In the genomic region with DNA sequence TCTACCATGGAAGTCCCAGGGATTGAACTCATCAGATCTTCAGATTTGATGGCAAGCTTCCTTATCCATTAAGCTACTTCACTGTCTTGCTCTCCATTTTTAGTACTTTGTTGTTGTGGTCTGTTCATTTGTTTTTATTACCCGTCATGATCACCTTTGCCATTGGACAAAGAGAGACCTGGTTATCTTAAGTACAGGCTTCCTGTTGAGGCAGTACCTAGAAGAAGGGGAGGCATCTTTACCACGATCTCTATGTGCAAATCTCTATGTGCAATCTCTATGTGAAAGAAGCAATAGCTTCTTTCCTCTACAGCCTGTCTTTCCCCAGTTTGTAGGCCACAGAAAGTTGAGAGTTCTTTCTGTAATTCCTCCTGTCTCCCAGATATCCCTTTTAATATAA, we compare ENCODE assay signal across 27 mouse cellular contexts.
A peak's percentile ranks its signal among the peaks of the same experiment; 100 is the strongest.
DNase-seq lines count a peak whose midpoint lies in the region; ATAC-seq lines count a peak whose summit lies in the region.
"Had no signal": no experiment of that assay in that cellular context is flagged by ENCODE, and none has a peak within 500 bp of the region (broad histone marks: within the 10 kb centered on the region; RNA-seq: fewer than 3 reads in every experiment).

No protein-coding gene starts in this region.

- H3K9ac ChIP-seq in forebrain, embryonic 14.5 days (ENCODE audit: low read length), result no peak overlapping the region
- no peak overlapping the region for H3K9ac ChIP-seq in heart, embryonic 13.5 days
- no peak overlapping the region for H3K9ac ChIP-seq in midbrain, embryonic 16.5 days (ENCODE audit: low read depth, low read length)
- H3K9ac ChIP-seq in midbrain, embryonic 15.5 days, result no peak overlapping the region
- H3K9ac ChIP-seq: hindbrain, embryonic 15.5 days; limb, embryonic 13.5 days; liver, embryonic 12.5 days; midbrain, embryonic 13.5 days; neural tube, embryonic 12.5 days had no signal

- H3K4me3 ChIP-seq in forebrain, embryonic 14.5 days (ENCODE audit: low read depth, low read length), result no peak overlapping the region
- no peak overlapping the region for H3K4me3 ChIP-seq in forebrain, embryonic 10.5 days
- no peak overlapping the region for H3K4me3 ChIP-seq in heart, embryonic 13.5 days
- H3K4me3 ChIP-seq in midbrain, embryonic 16.5 days (ENCODE audit: low read depth, low read length), result no peak overlapping the region
- no peak overlapping the region for H3K4me3 ChIP-seq in midbrain, embryonic 15.5 days
- H3K4me3 ChIP-seq: embryonic facial prominence, embryonic 10.5 days; hindbrain, embryonic 15.5 days; limb, embryonic 13.5 days; liver, embryonic 12.5 days; midbrain, embryonic 13.5 days; neural tube, embryonic 12.5 days had no signal

- H3K36me3 ChIP-seq in forebrain, embryonic 14.5 days (ENCODE audit: control insufficient read depth, insufficient read depth, low read length), result 0 out of 2 replicates have a peak, but pooled peaks cover 5% of the 10 kb centered on the region
- H3K36me3 ChIP-seq in forebrain, embryonic 10.5 days (replicated peaks), result peaks cover 29% of the 10 kb centered on the region
- peaks cover 19% of the 10 kb centered on the region for H3K36me3 ChIP-seq in heart, embryonic 13.5 days
- H3K36me3 ChIP-seq in midbrain, embryonic 16.5 days (ENCODE audit: control insufficient read depth, insufficient read depth, low read length), result no peaks in the 10 kb centered on the region
- H3K36me3 ChIP-seq in midbrain, embryonic 15.5 days (replicated peaks), result no peaks in the 10 kb centered on the region
- H3K36me3 ChIP-seq: hindbrain, embryonic 15.5 days; midbrain, embryonic 13.5 days had no signal

- no peaks in the 10 kb centered on the region for H3K9me3 ChIP-seq in forebrain, embryonic 14.5 days (replicated peaks; ENCODE audit: control insufficient read depth, low read length)
- no peaks in the 10 kb centered on the region for H3K9me3 ChIP-seq in forebrain, embryonic 10.5 days
- H3K9me3 ChIP-seq in heart, embryonic 13.5 days, result no peaks in the 10 kb centered on the region
- no peaks in the 10 kb centered on the region for H3K9me3 ChIP-seq in midbrain, embryonic 16.5 days (replicated peaks; ENCODE audit: control insufficient read depth, low read length, poor library complexity, severe bottlenecking)
- H3K9me3 ChIP-seq in midbrain, embryonic 15.5 days, result no peaks in the 10 kb centered on the region
- H3K9me3 ChIP-seq: embryonic facial prominence, embryonic 10.5 days; G1E; hindbrain, embryonic 15.5 days; limb, embryonic 13.5 days; liver, embryonic 12.5 days; megakaryocyte, embryonic 14.5 days; midbrain, embryonic 13.5 days; neural tube, embryonic 12.5 days had no signal

- 92% methylated on average over 2 of the region's 2 CpGs for WGBS in forebrain, embryonic 14.5 days
- 97% methylated on average over 2 of the region's 2 CpGs for WGBS in forebrain, embryonic 10.5 days
- WGBS in heart, embryonic 13.5 days, result 70% methylated on average over 2 of the region's 2 CpGs
- WGBS in midbrain, embryonic 16.5 days, result 95% methylated on average over 2 of the region's 2 CpGs
- 92% methylated on average over 2 of the region's 2 CpGs for WGBS in midbrain, embryonic 15.5 days

- no peak for ATAC-seq in forebrain, embryonic 14.5 days
- ATAC-seq in heart, embryonic 13.5 days (ENCODE audit: extremely low read depth, insufficient number of reproducible peaks, low FRiP score, low TSS enrichment), result no peak
- ATAC-seq in midbrain, embryonic 16.5 days, result no peak
- ATAC-seq in midbrain, embryonic 15.5 days (replicated peaks), result no peak
- ATAC-seq: intestine, embryonic 16.5 days; midbrain, embryonic 13.5 days; Patski had no signal

- peaks cover 3% of the 10 kb centered on the region; the same call in 1 of the 2 replicates for H3K4me1 ChIP-seq in forebrain, embryonic 14.5 days (ENCODE audit: control insufficient read depth, insufficient read depth, low read length)
- no peaks in the 10 kb centered on the region for H3K4me1 ChIP-seq in forebrain, embryonic 10.5 days
- H3K4me1 ChIP-seq in heart, embryonic 13.5 days, result peaks cover 91% of the 10 kb centered on the region
- peaks cover 16% of the 10 kb centered on the region for H3K4me1 ChIP-seq in midbrain, embryonic 16.5 days (ENCODE audit: control insufficient read depth, insufficient read depth, low read length)
- H3K4me1 ChIP-seq in midbrain, embryonic 15.5 days, result peaks cover 9% of the 10 kb centered on the region
- H3K4me1 ChIP-seq: neural tube, embryonic 12.5 days had no signal

- H3K27me3 ChIP-seq in forebrain, embryonic 14.5 days (replicated peaks; ENCODE audit: control insufficient read depth, insufficient read depth, low read length), result no peaks in the 10 kb centered on the region
- no peaks in the 10 kb centered on the region for H3K27me3 ChIP-seq in forebrain, embryonic 10.5 days (ENCODE audit: poor library complexity, severe bottlenecking)
- H3K27me3 ChIP-seq in heart, embryonic 13.5 days (replicated peaks), result no peaks in the 10 kb centered on the region
- H3K27me3 ChIP-seq in midbrain, embryonic 16.5 days (ENCODE audit: control insufficient read depth, insufficient read depth, low read depth, low read length), result no peaks in the 10 kb centered on the region
- no peaks in the 10 kb centered on the region for H3K27me3 ChIP-seq in midbrain, embryonic 15.5 days (replicated peaks)
- H3K27me3 ChIP-seq: CH12.LX; hindbrain, embryonic 15.5 days; limb, embryonic 13.5 days; liver, embryonic 12.5 days; megakaryocyte, embryonic 14.5 days; midbrain, embryonic 13.5 days; neural tube, embryonic 12.5 days; Patski had no signal

- DNase-seq in forebrain, embryonic 14.5 days (ENCODE audit: low spot score), result no peak
- no peak for DNase-seq in forebrain, embryonic 10.5 days (ENCODE audit: extremely low spot score, low spot score)
- no peak for DNase-seq in heart, adult 18-20 months
- DNase-seq in gastrocnemius, adult 8-10 months (ENCODE audit: low spot score in 2 of 2), result no peak
- no peak for DNase-seq in testis, postnatal 10 days (ENCODE audit: low spot score)
- DNase-seq: adrenal gland, adult 2 months; cerebellum, adult 11-12 months; cerebellum, postnatal 10 days; heart, postnatal 4 days; kidney, postnatal 36 days; layer of hippocampus, adult 9-11 months; lung, adult 18-20 months; right cerebral cortex, postnatal 14 days had no signal

- H3K4me2 ChIP-seq in forebrain, embryonic 14.5 days (ENCODE audit: low read length), result no peak overlapping the region
- H3K4me2 ChIP-seq in heart, embryonic 13.5 days, result no peak overlapping the region
- H3K4me2 ChIP-seq in midbrain, embryonic 16.5 days (ENCODE audit: low read length), result no peak overlapping the region
- H3K4me2 ChIP-seq in midbrain, embryonic 15.5 days, result no peak overlapping the region
- H3K4me2 ChIP-seq: hindbrain, embryonic 15.5 days; limb, embryonic 13.5 days; midbrain, embryonic 13.5 days; neural tube, embryonic 12.5 days had no signal

- 0 out of 2 replicates have a peak overlapping the region, but pooled peaks have one; percentile 5 for H3K27ac ChIP-seq in forebrain, embryonic 14.5 days (ENCODE audit: low read depth, low read length)
- H3K27ac ChIP-seq in forebrain, embryonic 10.5 days, result no peak overlapping the region
- H3K27ac ChIP-seq in heart, embryonic 13.5 days (replicated peaks), result peak overlapping the region; percentile 61; the same call in 1 of the 2 replicates
- peak overlapping the region; percentile 29; the same call in 1 of the 2 replicates for H3K27ac ChIP-seq in midbrain, embryonic 16.5 days (ENCODE audit: low read length)
- H3K27ac ChIP-seq in midbrain, embryonic 15.5 days, result no peak overlapping the region
- H3K27ac ChIP-seq: embryonic facial prominence, embryonic 10.5 days; limb, embryonic 13.5 days; midbrain, embryonic 13.5 days; neural tube, embryonic 12.5 days had no signal

Comparison
In these comparisons a context has a peak if more than half of its experiments do, and no peak if none do; other contexts are left out.
1. H3K27ac ChIP-seq: peak in forebrain, embryonic 14.5 days (single experiment), heart, embryonic 13.5 days (single experiment) and midbrain, embryonic 16.5 days (single experiment); none in forebrain, embryonic 10.5 days (single experiment) and midbrain, embryonic 15.5 days (single experiment).